Mouse (Mus musculus) hindlimb bud, embryonic 11.5 days (tissue): ENCODE results near the gene Gpatch1.

ENCODE experiments used
- DNase-seq: peaks from one replicate; pipeline ENCODE4 v3.0.0-alpha.2; 2012; ENCODE audit warnings: low read depth, low spot score; ENCODE audit errors: extremely low spot score

Gpatch1 gene

DNA sequence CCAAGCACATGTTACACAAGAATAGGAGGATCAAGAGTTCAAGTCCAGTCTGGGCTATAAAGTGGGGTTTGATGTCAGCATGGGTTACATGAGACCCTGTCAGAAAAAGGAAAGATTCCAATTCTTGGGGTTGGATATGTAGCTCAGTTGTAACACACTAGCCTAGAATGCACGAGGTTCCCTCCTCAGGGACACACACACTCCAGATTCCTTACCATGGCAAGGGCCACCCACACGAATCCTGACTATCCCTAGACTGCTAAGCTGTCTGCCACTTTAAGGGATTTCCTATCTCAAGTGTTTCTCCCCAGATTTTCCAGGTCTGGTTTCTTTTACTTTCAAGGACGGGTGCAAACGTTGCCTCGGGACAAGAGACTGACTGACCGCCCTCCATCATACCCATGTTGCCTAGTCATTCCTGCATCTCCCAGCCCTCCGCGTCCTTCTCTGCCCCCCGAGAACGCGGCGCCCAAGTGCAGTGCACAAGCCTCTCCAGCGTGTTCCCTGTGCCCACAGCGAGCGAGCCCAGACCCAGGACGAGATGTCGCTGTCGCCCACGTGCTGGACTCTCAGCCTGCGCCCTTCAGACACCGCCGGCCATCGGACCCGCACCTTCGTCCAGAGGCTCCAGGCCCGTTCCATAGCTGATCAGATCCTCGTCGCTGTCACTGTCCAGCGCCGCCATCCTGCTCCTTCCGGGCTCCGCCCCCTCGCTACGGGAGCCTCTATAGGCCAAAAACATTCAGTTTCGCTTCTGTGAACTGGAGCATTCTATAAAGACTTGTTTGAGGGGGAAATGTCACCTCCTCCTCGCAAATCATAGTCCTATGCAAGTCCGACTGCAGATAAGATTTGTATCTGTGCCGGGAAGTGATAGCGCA is at the start of gene Gpatch1:
Gene Gpatch1, minus strand, starts transcription at position 712 of the 881 bp plus-strand sequence.
- peak; percentile 44 for DNase-seq

DNA sequence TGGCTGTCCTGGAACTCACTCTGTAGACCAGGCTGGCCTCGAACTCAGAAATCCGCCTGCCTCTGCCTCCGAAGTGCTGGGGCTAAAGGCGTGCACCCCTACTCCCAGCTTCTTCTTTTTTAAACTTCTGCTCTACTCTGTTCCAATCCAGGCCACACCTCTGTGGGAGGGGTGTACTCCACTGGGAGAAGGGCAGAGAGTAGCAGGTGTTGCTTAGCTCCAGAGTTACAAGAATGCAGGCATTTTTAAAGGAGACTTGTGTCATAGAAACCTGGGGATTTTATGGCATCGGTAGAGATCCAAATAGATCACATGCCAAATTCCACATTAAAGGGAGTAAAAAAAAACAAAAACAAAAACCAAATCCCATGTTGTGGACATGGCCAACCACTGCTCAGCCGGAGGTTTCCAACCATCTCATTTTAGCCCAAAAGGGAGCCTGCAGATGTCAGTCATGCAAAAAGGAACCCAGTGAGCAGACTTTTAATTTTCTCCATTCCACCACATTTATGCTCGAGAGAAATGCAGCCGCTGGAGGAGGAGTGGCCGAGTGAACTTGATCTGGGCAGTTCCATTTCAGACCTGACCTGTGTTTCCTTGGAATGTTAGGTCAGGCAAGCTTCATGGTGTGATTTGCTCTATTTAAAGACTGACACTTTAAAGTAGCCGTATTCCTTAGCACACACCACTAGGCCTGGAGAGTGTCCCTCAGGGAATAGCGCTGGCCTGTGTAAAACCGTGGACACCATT is 47.1 kb upstream of the Gpatch1 start:
- DNase-seq, result no peak

DNA sequence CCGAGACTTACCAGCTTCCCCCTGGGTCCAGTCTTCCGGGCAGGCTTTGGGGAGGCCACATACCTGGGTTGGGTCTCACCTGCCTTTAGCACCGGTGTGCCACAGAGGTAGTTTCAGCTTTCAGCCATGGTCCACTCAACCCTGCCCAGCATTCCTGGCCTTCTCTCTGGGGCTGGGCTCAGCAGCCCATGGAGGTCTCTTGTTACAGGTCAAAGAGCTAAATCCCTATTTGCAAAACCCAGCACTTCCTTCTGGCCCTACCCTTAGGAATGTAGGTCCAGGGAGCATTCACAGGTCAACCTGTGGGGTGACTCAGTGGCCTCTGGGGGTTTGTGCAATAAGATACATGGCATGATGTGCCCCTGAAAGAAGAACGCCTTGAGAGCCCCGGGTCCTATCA is 44.6 kb upstream of the Gpatch1 start:
- DNase-seq, result no peak

- no peak for DNase-seq
Observed at GRCm38 (mm10) chr7:35362253-35362652, 44.0 kb upstream of the Gpatch1 start.

DNA sequence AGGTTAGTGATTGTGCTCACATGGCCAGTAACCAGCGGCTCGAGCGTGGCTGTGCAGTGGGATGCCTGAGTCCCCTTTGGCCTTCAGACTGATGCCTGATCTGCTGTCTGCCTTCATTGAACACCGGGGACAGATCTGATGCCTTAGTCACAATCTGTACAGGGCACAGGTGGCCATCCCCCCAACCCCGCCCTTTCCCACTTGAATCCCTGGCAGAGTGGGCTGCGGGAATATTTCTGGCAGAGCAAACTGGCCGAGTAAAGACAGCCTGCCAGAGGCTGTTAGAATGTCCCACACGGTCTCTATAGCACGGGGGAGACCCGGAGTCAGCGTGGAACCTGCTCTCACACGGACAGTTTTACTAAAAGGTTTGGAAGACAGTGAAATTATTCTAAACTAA is 39.4 kb upstream of the Gpatch1 start:
- no peak for DNase-seq

GRCm38 (mm10) chr7:35355303-35355872 is 37.1 kb upstream of the Gpatch1 start:
- no peak for DNase-seq

DNA sequence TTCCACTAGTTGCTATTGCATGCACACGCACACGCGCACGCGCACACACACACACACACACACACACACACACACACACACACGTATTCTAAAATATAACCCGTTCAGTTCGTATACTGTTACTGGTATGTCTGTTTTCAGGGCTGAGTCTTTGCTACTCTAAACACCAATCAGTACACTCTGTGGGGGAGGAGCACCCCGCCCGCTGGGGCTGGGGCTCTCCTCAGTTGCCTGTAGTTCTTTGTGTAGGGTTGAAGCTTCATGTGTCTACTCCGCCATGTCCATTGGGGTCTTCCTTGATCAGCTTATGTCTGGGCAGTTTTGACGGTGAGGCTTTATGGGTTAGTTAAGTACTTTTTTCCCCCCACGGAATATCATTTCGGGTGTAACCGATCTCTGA is 35.1 kb upstream of the Gpatch1 start:
- DNase-seq, result no peak

- DNase-seq, result no peak
Observed at GRCm38 (mm10) chr7:35351155-35351554, 32.9 kb upstream of the Gpatch1 start.

DNA sequence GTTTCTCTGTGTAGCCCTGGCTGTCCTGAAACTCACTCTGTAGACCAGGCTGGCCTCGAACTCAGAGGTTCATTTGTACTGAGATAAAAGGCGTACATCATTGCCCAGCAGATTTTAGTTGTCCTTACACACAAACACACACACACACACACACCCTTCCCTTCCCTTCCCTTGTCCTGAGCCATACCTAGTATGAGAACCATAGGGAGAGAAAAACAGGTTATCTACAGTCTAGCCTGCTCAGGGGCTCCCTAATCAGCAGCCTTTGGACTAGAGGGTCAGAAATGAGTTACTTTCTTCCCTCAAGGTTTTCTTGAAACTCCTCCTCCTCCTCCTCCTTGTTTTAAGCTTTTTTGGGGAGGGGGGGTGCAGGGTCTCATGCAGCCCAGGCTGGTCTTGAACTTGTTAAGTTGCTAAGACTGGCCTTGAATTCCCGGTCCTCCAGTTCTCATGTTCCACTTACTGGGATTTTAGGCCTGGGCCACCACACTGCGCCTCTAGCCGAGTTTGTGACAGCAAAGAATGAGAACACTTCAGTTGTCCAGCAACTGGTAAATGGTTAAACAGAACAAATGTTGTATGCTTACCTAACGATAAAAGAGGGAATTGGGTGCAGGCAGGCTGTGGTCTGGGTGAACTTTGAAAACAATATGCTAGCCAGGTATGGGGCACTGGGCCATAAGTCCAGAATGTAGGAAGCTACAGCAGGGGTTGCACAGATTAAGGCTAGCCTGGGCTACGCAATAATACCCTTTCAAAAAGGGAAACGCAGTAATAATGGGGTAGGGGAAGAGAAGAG is 31.8 kb upstream of the Gpatch1 start:
- DNase-seq, result no peak

DNA sequence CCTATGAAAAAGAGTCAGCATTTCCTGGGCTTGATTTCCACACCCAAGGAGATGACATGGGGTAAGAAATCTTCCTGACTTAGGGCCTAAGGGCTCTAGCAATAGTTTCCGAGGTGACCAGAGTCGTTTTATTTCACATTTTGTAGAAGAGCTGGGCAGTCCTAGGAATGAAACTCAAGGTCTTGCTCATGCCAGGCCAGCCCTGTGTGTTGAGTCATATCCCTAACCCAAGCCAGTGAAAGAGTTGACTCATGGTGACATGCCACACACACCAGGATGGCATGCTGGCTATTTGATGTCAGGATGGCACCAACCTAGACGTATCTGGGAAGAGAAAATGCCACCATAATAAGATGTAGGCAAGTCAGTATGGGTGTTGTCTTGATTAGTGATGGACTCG is 30.8 kb upstream of the Gpatch1 start:
- no peak for DNase-seq

DNA sequence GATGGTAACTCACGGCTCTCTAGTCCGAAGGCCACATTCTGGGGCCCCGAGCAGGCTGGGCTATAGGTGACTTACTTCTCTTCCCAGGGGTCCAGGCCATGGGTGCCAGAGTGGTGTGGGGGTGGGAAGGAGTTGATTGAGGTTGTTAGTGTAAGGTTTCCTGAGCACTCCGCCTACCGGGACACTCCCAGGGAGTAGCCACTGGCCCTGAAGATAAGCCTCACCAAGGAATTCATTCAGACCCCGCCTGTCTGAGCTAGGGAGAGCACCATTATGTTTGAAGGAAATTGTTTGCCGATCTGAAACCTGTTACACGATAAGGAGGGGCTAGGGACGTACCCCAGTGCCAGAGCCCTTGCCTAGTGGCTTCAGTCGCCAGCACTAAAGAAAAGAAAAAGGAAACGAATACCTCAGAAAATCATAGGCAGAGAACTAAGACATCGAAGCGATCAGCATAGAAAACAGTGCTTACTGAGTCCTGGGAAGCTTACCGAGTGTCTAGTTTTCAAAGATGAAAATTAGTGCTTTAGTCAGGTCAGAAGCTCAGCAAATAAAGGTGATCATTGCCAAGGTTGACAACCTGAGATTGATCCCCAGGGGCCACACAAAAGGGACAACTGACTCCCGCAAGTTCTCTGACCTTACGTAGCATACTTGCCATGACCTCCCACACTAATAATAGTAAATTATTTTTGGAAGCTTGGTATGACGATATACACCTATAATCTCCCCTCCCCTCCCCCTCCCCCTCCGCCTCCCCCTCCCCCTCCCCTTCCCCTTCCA is 29.9 kb upstream of the Gpatch1 start:
- DNase-seq, result no peak

DNA sequence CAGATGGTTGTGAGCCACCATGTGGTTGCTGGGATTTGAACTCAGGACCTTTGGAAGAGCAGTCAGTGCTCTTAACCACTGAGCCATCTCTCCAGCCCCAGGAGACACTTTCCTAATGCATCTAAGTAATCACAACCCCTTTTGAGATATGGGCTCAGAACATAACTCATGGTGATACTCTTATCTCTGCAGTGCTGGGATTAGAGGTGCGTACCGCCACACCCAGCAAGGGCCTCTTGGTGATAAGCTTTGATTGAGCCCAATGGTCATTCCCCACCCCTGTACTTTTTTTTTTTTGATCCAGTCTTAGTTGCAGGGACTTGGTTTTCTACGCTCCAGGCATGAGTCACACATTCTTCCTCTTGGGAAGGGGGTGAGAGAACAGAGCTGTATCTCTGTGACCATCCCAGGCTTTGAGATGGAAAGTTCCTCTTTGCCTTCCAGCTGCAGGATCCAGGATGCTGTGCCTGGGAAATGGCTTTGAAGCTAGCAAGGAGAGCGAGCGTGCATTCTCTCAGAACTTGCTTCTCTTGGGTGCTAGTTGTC is 26.6 kb upstream of the Gpatch1 start:
- no peak for DNase-seq

- DNase-seq, result no peak
Observed at GRCm38 (mm10) chr7:35342498-35342897, 24.3 kb upstream of the Gpatch1 start.

- no peak for DNase-seq
Observed at GRCm38 (mm10) chr7:35341282-35341681, 23.0 kb upstream of the Gpatch1 start.

- DNase-seq, result no peak
Observed at GRCm38 (mm10) chr7:35340196-35340595, 22.0 kb upstream of the Gpatch1 start.

- no peak for DNase-seq
Observed at GRCm38 (mm10) chr7:35334527-35335452, 16.6 kb upstream of the Gpatch1 start.

DNA sequence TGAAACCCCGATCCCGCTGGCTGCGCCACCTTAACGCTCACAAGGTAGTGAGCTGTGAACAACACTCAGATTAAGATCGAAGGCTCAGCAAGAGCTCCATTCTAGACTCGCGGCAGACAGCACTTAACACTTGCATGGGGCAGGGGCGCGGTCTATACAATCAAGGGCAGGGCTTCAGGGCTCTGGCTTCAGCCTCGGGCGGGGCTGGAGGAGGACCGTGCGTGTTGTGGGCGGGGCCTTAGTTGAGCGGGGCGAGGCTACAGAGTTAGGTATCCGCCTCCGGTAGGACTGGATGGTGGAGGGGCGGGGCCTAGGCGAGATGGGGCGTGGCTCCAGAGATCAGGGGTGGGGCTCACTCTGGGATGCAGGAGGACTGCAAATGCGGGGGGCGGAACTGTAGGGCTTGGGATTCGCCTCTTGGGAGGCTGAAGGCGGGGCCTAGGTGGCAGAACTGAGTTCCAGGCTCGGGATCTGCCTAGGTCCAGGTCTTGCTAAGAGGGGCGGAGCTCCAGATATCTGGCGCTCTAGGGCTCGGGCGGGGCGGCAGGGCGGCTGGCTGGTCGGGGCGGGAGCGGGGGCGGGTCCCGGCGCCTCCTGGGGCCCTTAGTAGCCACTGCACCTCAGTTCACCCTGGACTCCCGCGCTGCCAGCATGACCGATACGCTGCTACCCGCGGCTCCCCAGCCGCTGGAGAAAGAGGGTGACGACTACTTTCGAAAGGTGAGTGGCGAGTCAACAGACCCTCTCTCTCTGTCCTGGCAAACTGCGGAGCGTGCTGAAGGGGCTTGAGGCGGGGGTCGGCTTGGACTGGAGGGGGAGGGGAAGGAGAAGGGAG is 15.7 kb upstream of the Gpatch1 start, which contains the start of gene Rhpn2:
Gene Rhpn2, plus strand, starts transcription at position 479 of the 835 bp plus-strand sequence.
- peak; percentile 81 for DNase-seq

DNA sequence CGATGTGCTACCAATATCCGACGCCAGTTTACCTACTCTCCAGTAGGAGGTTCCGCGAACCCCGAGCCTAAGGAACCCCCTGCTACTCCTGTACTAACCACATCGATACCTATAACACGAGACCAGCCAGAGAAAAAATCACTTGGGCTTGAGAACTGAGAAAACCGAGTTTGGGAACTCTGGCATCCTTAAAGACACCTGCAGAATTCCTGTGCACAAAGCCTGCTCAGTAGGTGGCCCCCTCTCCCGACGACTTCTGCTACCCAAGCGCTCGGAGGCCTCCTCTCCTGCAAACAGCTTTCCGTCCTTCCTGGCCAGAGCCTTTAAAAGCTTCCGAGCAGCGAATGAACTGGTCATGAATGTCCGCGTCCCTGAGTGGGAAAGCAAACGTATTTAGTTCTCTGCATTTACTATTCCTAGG is 15.0 kb upstream of the Gpatch1 start:
- no peak for DNase-seq
